Mouse (Mus musculus) cortical plate, adult 2 months (tissue): ENCODE results near the gene Aldh3b1.

Experiments
- CTCF ChIP-seq: fragments of 200-500 bp; IDR thresholded peaks from 2 replicates; pipeline ENCODE4 v1.5.1; 2011; ENCODE audit warnings: mild to moderate bottlenecking, control low read depth, low read length; ENCODE audit not compliant: insufficient read depth; ENCODE audit errors: extremely low read depth
- POLR2A ChIP-seq: fragments of 200-500 bp; IDR thresholded peaks from 2 replicates; pipeline ENCODE4 v1.6.1; 2011; ENCODE audit warnings: mild to moderate bottlenecking, low read length, control low read depth; ENCODE audit not compliant: insufficient read depth; ENCODE audit errors: extremely low read depth

DNA sequence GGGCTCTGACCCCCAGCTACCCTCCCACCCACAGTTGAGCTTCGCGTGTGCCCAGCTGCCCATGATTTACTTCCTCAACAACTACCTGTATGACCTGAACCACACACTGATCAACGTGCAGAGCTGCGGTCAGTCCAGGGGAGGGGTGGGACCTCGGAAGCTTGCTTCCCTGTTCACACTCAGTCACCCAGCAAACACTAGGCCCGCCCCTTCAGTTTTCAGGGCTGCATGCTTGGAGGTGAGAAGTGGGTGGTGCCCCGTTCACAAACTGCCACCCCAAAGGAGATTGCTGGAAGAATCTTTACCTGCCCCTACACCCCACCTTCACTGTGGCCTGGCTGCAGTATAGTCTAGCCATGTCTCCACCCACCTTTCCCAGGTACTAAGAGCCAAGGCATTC is 12.7 kb upstream of the Aldh3b1 start:
- TF ChIP-seq CTCF (no peak), POLR2A (no peak)
